Mouse (Mus musculus) brain, embryonic 18.5 days (tissue): ENCODE measurements at regions not wholly inside any gene's neighbourhood (a gene's known extent, or its start where the extent isn't known, plus 50 kb on each side); places are given as distances from the start of the nearest gene placed in this dataset.
A peak's percentile ranks its signal among the peaks of the same experiment; 100 is the strongest.

Source experiments
- DNase-seq: peaks from one replicate; pipeline ENCODE4 v3.0.0-alpha.2; 2012; ENCODE audit warnings: low read depth, low spot score

DNA sequence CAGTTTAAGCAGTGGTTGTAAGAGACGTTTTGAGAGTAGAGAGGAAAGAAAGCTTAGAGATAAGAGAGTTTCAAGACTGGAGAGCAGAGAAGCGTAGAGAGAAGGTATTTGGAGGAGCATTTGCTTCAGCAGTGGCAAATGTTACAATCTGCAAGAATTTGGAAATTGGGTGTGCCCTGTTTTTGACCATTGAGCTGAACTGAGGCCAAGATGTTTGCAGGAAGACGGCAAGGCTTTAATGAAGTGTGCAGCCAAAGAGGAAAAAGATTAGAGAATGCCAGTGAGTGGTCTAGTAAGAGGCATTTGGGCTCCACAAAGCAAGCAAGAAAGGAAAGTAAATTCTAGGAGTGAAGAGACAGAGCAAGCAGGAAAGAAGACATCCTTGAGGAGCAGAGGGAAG lies 168.8 kb upstream of the Fggy start:
- no peak for DNase-seq

DNA sequence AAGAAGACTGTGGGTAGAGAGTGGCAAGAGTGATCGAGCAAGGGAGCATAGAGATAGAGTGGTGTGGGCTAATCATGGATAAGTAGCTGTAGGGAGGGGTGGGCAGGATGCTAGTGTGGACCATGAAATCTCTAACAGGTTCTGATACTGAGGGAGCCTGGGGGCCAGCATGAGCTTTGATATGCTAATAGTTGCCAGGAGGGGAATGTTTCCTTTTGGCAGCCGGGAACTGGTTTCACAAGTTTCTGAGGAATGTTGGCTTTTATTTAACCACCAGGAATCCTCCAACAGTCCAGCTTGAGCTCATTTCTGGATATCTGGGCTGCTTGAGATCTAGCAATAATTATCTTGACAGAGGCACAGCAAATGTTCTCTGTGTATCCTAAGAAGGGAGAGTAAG lies 167.7 kb upstream of the Fggy start:
- DNase-seq = no peak

DNA sequence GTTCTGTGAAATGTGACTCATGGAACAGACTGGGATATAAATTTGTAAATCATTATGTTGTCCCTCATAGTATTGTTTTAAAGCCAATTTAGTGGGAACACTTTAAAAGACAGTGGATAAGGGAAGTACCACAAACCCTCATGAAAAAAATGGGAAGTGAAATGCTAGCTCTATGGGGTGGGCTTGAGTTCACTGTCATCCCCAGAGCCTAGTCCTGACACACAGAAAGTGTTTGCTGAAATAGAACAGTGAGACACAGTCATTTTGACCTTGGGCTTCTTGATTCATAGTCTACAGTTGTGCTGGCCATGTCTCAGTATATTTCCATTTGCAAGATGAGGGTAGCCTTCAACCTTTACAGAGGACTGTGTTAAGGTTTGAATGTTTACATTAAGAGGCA lies 166.8 kb upstream of the Fggy start:
- DNase-seq = no peak

DNA sequence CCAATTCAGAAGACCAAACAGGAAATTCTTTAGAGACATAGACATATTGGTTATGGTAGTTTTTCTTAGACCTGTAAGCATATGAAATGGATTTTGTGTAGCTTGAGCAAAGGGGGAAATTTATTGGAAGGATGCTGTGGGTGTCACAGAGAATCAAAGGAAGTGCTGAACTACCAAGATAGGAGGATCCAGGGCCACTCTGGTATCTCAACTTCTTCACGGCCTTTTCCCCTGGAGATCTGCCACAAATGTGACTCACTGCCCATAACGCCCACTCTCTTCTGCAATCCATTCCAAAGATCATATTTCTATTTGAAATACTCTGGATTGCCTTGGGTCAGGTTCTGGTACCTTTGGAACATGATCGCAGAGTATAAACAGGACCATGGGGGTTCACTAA lies 161.6 kb upstream of the Fggy start:
- DNase-seq = no peak

DNA sequence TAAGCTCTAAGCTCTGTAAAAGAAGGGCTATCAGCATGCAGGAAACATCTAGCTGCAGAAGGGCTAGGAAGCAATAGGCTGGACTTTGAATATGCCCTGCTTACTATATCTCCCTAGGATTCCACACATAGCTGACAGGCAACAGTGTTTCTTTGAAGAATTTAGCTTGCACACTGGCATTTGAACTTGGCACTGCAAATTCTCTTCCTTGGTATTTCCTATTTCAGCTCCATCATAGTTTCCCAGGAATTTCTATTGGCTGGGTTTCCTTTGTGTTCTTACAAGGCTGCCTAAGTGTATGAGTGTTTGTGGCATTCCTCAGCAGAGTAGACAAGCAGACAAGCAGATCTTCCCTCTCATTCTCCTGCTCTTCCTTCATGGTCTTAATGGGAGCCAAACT lies 159.0 kb upstream of the Fggy start:
- no peak for DNase-seq

DNA sequence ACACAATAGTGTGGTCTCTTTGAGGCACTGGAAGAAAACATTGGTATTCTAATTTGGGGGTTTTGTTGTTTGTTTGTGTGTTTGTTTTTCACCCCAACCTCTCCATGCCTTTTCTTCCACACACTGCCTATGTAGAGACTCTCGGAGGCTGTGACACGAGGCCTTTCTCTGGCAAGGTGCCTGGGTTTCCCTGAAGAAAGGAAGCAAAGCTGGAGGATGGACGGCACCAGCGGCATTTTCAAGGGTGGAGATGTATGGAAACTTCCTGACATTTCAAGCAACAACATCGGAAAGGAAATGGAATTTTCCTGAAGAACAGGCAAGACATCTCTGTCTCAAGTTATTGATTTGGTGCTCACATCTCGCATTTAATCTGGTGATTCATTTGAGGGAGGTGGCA lies 155.0 kb upstream of the Fggy start:
- DNase-seq = no peak

DNA sequence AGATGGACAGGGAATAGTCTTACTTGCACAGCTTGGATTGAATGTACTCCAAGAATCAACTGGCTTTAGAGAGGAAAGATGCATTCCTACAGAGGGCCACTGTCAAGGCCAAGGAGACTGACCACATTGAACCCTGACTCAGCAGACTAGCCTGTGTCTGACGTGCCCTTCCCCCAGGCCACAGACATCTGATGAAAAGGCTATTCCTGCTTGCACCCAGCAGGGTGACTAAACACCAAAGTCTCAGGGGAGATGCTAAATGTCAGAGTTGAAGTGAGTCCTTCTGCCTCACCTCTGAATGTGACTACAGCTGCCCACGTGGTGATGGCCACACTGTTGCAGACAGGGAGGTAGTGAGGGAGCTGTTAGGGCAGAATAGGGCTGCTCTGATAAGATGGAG lies 140.2 kb upstream of the Fggy start:
- DNase-seq = no peak

DNA sequence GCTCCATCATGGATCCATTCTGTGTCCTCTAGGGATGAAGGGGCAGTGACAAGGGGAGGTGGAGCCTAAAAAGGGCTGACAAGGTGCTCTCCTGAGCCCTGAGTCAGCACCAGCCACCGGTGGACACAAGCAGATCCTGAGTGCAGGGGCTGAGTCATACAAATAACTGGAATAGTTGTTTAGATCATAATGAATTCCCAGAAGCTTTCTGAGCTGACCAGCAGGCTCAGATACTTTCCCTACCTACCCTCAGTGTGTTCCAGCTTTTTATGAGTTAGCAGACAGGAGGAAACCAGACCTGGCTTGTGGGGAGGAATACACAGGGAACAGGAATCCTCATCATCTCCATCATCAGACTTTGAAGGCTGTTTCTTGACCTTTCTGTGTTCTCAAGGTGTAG lies 130.7 kb upstream of the Fggy start:
- no peak for DNase-seq

DNA sequence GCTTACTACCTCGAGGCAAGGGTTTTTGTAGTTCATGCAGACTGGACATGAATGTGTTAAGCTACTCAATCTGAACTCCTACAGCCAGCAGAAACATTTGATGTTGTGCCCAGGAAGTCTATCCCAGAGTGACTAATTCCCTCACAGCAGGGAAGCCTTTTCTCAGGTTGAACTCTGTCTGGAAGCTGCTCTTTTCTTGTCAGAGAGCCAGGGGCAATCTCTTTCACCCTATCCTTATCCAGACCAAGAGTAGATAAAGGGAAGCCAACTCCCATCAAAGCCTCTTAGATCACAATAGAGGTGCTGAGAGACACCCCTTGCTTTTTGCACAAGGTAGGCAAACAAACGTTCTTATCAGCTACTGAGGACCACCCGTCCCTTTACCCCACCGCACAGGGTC lies 122.8 kb upstream of the Fggy start:
- peak; percentile 3 for DNase-seq

DNA sequence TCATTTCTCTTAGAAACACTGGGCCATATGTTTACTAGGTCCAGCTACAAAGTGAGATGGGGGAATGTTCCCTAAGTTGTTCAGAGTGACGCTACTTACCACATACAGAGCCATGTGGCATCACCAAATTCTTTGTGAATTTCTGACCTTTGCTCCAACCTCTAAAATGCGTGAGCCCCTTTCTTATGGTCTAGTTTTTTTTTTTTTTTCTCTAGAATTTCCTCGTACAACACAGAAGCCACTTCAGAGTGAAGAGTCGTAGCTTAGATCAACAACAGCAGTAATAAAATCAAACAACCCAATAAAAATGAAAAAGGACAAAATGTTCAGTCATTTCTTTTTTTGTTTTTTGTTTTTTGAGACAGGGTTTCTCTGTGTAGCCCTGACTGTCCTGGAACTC lies 122.2 kb upstream of the Fggy start:
- DNase-seq = no peak

DNA sequence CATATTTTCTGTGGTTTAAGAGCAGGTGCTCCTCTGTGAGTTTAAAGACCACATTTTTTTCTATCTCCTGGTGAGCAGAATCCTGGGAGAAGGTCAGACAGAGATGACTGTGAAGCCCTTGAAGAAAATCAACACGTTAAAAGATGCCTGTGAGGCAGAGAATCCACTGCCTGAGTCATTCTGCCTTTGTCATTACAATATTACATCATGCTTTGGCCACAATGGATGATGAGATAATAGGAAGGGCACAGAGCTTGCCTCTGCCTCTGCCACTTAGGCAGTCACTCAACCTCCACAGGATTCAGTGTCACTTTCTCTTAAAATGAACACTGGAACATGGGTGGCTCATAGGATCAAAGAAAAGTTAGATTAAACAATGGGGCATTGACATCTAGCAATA lies 117.5 kb upstream of the Fggy start:
- DNase-seq = no peak

DNA sequence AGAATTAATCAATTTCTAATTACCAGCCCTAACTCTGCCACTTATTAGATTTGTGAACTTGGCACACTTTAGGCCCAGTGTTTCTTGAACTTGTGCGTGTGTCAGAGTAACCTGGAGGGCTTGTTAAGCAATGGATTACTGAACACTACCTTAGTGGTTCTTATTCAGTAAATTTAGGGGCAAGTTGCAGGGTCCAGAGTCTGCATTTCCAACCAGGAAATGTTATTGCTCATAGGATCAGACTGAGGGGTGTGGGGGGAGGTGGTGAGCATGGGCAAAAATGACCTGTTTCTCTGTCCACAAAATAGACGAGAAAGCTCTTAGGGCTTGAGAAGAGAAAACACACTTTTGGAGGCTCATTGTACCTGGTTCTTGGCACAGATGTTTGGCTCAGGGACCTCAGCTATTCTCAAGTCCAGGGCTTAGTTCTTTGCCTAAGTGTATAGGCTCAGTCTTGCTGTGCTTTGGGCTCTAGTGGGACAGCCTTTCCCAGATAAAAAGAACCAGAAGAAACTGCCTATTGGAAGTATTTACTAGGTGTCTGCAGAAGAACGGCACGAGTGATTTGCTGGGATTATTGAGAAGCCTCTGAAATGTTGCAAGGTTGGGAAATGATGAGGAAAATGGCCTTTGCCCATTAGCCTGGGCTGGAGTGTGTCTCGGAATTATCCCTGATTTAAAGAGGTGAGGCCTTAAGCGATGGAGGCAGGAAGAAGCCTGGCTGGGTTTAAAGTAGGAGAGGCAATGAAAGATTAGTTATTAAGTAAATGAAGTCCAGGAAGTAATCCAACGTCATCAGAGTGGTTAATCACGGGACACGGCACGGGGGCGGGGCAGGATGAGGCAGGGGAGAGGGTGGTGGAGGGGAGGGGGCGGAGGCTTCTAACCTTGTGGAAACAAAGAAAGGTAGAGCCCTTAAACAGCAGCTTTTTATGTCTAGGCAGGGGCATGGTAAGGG lies 113.2 kb upstream of the Fggy start:
- DNase-seq = no peak

DNA sequence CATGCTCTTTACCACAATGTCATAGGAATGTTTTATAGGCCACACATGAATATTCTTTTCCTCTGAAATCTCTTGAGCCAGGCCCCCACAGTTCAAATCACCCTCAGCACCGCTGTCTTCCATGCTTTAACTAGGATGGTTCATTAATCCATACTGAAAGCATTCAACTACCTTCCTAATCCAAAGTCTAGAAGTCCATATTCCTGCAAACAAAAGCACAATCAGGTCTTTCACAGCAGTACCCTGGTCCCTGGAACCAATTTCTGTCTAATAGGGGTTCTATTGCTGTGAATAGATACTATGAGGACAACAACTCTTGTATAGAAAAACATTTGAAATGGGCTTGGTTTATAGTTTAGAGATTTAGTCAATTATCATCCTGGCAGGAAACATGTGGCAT lies 107.0 kb upstream of the Fggy start:
- DNase-seq = no peak

DNA sequence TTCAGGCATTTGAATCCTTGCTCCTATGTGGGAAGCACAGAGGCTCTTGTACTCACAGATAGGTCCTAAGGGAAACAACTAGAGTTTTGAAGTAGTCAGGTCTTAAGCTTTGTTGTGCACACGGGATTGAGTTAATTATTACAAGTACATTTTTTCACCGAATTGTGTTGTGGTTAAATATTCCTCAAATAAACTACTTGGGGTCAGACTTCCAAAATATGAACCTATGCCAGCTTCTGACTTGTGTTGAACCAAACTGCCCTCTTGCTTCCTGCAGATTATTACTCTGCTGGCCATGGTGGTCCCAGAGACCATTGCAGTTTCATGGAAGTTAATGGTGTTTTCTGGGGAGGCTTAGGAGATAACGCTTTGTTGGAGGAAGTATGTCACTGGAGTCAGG lies 105.5 kb upstream of the Fggy start:
- no peak for DNase-seq

DNA sequence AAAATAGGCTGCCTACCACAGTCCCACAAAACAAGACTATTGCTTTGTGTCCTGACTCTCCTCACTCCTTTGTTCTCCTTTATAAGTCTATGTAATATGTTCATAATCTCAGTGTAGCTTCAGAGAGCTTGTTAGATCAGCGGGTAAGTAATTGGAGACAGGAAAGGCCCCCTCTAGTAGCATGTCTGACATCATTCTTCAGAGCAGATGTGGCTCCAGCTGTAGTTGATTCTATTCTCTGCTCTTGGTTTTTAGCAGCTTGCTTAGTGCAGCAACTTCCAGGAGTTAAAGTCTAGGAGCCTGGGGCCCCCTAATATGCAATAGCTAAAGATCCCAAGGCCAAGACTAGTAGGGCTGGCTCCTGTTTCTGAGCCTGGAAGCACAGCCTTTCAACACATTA lies 101.0 kb upstream of the Fggy start:
- DNase-seq = no peak

DNA sequence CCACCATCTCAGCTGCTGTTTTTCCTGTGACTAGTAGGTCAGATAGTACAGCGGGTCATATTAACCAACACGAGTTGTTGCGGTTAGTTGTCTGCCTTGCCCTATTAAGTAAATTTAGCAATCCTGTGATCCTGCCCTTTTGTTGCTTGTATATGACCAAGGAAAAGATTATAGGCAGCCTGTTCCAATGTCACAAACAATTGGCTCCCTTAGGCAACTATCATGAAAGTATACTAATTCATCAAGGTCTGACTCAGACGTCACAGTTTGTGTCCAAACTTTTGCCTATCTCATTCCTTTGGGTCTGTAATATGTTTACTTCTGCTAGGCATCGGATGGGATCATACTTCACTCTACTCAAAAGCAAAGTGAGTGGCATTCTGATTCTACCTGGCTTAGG lies 100.4 kb upstream of the Fggy start:
- DNase-seq = no peak

DNA sequence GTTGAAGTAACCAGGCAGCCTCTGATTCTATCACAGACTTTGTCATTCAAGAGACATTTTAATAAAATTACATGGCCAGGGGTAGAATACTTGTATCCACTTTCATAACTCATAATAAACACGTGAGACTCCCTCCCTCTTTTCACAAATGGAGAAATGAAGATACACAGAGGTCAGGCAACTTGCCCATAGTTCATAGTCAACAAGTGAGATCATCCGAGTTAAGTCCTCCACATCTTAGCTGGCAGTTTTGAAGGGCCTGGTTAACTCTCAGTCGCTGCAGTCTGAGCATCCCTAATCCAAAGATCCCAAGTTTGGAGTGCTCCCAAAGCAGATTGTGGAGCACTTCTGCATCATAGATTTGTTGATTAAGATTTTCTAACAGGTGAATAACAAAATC lies 94.8 kb upstream of the Fggy start:
- DNase-seq = no peak

DNA sequence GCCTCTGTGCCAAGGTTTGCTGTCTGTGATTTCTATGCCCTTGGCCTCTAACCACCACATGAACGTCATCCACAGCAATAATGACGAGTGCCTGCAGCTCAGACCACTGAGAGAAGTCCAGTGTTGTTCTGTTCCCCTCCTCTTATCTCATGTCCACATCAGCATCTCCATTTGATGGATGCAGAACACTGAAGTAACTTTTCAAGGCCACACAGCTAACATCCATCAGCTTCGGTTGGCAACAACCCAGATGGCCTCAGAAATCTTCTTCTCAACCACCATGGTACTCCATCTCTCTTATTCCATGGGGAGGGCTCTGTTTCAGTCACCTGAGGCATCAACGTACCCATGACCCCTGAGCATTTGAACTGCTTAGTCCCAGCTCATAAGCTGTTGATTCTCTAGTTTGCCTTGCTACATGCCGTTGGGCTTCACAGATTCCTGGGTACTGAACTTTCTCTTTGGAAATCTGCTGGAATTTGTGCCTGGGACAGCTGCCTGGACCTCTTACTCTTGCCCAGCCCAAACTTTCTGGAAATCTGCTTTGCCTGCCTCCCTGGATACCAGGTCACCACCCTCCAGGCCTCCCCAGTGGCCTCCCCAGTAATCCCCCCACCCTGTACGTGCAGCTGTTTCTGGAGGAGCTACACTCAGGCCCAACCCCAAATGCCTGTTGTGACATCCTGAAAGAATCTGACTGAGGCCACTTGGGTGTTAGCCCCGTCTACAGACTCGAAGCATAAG lies 94.1 kb upstream of the Fggy start:
- DNase-seq = no peak

DNA sequence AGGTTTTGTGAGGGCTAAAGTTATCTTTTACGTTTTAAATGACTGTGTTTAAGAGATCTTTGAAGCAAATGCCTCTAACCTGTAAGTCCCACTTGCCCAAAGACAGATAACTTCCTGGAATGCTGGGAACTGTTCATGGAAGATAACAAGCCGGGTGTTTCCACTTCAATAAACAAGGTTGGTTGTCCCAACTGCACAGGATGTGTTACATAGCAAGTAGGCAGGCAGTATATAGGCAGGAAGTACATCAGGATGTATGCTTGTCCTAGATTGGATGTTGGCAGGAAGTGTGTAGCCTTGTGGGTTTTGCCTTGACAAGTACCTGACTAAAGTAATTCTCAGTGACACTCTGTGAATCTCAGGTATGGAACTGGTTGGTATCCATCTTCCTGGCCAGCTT lies 90.7 kb upstream of the Fggy start:
- no peak for DNase-seq

DNA sequence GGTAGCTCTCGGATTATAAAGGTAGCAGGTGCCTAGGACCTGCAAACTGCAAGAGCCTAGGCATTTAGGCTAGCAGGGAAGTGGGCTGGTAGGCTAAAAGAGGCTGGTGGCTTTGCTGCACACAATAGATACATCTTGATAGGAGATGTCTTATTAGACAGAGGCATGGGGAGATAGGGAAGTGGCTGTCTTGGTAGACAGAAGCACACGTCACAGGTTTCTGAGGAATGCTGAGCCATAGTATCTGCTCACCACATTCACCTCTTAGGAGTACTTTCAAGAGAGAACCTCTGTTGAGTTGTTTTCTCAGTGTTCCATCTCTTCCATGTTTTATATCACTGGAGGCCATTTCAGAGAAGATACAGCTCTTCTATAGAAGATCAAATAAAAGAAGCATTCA lies 89.8 kb upstream of the Fggy start:
- no peak for DNase-seq

DNA sequence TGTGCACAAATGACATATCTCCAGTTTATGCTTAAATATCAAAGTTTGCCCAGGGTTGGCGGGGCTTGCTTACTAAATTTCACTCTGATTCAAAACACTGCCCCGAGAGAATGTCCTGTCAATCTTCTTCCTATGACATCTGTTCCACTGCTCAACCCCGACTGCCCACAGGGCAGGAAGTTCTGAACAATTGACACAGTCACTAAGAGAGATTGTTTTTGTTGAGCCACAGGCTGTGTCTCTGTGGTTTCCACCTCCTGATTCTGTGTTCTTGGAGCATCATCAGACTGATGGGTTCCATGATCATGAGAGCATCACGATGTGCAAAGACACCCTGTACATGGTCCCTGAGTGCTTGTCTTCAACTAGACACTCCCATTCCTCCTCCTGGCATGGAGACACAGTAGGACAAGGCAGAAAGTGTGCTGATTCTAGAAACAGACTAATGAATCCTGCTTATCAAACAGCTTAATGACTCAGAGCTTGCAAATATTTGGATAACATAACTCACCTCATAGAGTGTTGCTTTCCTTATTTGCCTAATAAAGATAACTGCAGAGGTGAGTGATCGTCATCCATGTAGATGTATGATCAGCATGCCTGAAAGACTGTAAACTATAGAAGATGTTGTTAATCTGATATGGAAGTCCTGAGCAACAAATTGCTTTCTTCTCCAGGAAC lies 82.4 kb upstream of the Fggy start:
- DNase-seq = no peak

DNA sequence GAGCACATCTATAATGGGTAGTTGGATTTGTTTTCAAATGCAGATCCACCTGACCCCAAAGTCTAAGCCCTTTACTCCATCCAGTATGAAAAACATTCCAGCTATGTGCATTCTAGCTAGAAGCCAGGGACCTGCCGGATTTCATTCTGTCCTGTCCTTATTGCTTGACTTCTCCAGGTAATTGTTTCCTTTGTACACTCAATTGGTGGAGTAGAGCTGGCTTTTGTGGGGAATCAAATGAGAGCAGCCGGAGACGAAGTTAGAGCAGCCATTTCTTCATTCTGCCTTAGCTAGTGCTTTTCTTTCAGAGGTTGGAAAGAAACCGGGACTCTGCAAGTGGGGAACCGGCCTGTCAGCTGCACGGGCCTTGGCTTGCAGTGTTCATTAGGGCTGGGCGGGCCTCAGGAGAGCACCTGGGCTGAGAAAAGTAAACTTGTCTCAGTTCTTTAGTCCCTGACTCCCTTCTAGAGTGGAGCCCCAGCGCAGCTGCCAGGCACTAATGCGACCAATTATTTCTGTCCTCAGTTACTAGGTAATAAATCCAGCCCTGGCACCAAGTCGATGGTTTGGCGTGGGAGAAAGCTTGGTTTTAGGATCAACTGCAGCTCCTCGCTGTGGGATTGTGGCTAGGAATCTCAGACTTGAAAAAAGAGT lies 81.1 kb upstream of the Fggy start:
- no peak for DNase-seq
